Mouse (Mus musculus): ENCODE data around the gene Rnf24.

DNA sequence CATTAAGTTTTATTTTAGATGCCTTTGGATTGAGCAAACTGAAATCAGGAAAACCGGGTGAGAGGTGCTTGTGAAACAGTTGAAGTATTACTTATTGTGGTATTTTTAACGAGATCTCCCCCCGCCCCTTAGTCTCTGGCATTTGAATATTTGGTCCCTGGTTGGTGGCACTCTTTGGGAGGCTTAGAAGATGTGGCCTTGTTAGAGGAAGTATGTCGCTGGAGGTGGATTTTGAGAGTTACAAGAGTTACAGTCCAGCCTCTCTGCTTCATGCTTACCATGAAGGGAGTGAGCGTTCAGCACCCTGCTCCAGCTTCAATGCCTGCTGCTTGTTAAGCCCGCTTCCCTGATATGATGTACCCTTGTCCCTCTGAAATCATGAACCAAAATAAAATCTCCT is 12.0 kb upstream of the Rnf24 start:
- TF ChIP-seq MAX (IDR thresholded peaks at IDR 0.05) (no peak), CTCF (IDR thresholded peaks at IDR 0.05; ENCODE audit: control insufficient read depth, insufficient read depth, insufficient read length) (no peak), CEBPB (IDR thresholded peaks at IDR 0.05; ENCODE audit: low read depth) (no peak), USF1 (IDR thresholded peaks at IDR 0.05; ENCODE audit: low read depth) (no peak), MYOD1 (IDR thresholded peaks at IDR 0.05; ENCODE audit: control insufficient read depth, insufficient read length, low read depth) (no peak), MYOG (IDR thresholded peaks at IDR 0.05; ENCODE audit: control insufficient read depth, extremely low read depth, insufficient read length) (no peak), FOSL1 (IDR thresholded peaks at IDR 0.05; ENCODE audit: insufficient read depth, low read length, poor library complexity, severe bottlenecking) (no peak)
